Mouse (Mus musculus): ENCODE data around the gene Plk5.

Plk5 gene

DNA sequence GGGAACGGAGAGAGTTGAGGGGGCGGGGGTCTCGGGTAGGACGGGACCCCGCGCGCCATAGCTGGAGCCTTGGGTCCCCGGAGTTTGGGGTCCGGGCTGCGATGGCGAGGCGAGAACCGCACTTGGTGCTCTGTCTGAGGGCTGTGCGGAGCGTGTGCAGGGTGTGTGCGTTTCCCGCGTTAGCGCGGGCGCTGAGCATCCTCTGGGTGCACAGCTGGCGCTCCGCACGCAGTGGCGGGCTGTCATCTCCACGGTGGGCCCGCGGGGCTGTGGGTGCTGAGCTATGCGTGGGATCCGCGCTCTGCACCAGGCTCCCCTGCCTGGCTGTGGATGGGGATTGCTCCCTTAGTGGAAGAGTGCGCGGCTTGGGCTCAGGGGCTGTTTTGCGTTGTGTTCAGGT, 478 bp downstream of the Plk5 start:
- no peak for DNase-seq (ENCODE audit: extremely low read depth, low read depth, low spot score)

DNA sequence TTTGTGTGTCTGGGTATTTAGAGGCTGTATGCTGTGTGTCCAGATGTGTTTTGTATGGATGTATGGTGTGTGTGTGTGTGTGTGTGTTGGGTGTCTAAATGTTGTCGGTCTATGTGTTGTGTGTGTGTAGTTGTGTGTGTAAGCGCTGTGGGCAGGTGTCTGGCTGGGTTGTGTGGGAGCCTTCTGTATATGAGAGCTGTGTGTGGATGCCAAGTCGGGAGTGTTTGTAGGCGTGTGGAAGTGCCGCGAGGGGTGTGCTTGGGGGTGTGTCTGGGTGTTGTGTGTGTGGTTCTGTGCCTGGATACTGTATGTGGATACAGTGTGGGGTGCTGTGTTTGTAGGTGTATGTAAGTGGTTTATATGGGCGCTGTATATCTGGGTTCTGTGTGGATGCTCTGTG, 1.1 kb downstream of the Plk5 start:
- DNase-seq (ENCODE audit: extremely low read depth, low read depth, low spot score) = no peak

DNA sequence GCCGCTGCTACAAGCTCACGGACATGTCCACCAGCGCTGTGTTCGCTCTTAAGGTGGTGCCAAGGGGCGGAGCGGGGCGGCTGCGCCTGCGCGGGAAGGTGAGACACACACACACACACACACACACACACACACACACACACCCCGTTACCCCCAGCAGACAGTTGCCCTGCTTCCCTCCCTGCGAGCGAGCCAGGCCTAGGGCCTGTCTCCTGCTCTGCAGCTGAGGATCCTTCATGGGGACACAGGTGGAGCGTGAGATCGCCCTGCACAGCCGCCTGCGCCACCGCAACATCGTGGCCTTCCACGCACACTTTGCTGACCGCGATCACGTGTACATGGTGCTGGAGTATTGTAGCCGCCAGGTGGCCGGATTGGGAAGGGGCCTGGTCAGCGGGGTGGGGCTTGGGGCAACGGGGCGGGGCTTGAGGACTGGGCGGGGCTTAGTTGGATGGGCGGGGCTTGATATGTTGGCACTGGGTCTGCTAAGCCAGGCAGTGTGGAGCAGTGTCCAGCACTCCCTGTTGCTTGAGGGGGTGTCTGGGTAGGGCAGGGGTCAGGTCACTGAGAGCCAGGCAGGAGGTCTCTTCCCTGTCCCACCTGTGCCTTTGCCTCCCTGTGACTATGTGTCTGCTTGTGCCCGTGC, 1.9 kb downstream of the Plk5 start:
- no peak for DNase-seq (ENCODE audit: extremely low read depth, low read depth, low spot score)

DNA sequence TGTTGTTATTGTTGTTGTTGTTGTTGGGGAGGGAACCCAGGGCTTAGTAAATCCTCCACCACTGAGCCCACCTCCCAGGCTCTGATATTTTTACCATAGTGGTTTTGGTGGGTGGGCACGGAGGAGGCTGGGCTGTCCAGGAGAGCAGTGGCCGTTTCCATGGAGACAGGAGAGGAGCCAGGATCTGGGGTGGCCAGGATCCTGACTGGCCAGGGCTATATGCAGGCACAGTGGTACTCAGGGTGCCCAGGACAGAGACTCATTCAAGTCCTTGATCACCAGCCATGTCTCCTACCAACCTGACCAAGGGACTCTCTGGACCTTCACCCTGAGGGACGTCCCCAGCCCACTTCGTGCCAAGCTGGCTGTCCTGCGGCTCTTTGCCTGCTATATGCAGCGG, 7.5 kb downstream of the Plk5 start:
- DNase-seq (ENCODE audit: extremely low read depth, low read depth, low spot score) = no peak

DNA sequence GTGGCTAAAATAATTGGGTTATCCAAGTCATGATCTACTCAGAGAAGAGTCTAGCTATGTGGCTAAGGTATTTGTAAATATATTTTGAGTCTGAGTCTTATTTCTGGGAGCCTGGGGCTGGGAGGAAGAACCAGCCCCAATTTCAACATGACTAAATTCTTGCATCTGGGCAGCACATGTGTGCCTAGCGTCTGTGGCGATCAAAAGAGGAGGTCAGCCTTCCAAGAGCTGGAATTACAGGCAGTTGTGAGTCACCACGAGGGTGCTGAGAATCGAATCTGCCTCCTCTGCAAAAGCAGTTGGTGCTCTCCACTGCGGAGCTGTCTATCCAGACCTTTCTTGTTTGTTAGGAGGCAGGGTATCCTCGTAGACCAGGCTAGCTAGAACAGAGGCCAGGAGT, 9.5 kb downstream of the Plk5 start:
- DNase-seq (ENCODE audit: extremely low read depth, low read depth, low spot score) = no peak

DNA sequence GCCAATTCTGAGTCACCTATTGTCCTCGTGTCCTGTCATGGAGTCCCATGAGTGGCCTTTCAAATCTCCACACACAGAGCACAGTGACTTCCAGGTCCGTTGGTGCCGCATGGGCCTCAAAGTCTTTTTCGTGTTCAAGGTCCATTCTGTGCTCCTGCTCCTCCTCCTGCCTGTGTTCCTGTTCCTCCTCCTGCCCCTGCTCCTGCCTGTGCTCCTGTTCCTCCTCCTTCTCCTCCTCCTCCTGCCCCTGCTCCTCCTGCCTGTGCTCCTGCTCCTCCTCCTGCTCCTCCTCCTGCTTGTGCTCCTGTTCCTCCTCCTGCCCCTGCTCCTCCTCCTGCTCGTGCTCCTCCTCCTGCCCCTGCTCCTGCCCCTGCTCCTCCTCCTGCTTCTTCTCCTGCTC, 11.7 kb downstream of the Plk5 start:
- DNase-seq (ENCODE audit: extremely low read depth, low read depth, low spot score) = no peak

DNA sequence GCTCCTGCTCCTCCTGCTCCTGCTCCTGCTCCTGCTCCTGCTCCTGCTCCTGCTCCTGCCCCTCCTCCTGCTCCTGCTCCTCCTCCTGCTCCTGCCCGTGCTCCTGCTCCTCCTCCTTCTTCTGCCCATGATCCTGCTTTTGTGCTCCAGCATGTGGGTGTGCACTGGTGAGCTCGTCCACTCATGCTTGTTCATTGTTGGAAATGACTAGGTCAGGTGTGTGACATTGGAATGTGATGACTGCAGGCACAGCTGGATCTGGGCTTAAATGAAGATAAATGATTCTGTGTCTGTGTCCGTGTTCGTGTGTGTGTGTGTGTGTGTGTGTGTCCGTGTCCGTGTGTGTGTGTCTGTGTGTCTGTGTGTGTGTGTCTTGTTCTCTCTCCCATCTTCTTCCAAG, 12.1 kb downstream of the Plk5 start:
- DNase-seq (ENCODE audit: extremely low read depth, low read depth, low spot score) = no peak

DNA sequence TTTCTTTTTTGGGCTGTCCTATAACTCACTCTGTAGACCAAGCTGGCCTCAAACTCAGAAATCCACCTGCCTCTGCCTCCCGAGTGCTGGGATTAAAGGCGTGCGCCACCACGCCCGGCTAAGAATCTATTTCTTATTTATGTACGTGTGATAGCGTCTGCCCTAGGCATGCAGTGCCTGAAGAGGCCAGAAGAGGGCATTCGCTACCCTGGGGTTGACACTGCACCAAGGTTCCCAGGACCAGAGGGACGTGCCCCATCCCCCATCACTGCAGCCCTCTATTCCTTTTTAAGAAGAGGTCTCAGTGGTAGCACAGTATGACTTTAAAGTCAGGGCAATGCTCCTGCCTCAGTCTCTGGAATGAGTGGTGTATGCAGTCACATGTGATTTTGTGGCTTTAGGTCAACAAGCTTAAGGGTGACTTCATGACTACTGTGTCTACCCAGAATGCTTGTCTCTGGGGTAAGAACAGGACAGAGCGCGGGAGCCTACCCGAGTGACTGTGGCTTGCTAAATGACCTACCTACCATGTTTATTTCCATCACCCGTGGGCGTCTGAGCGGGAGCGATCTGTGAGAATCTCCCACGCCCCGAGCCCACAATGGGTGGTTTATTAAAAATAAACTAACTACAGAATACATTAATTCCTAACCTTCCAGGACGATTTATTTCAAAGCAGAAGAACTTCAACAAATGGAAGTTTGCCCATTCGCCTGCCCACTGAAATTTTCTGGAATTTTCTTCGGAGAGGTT, 13.9 kb downstream of the Plk5 start:
- no peak for DNase-seq (ENCODE audit: extremely low read depth, low read depth, low spot score)

DNA sequence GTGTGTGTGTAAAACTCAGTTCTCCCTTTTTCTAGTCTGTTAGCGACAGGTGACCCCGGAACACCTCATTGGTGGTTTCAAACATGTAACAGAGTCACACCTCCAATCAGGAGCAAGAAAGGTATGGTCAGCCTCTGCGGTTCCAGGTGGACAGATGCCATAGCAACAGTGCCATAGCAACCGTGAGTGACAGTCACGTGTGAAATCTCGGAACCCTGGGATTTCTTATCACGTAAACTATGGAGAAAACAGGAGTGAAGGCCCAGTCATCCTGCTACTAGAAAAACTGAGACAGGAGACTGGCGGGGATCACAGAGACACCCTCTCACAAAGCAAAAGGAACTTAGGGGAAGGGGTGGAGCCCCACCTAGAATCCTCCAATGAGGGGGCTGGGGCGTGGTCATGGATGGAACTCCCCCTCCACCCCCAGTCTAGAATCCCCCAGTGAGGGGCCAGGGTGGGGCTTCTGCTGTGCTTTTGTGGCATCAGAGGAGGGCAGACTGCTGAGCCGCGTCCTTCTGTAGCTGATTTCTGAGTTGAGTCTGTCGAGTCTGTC, 15.2 kb downstream of the Plk5 start:
- no peak for DNase-seq (ENCODE audit: extremely low read depth, low read depth, low spot score)

DNA sequence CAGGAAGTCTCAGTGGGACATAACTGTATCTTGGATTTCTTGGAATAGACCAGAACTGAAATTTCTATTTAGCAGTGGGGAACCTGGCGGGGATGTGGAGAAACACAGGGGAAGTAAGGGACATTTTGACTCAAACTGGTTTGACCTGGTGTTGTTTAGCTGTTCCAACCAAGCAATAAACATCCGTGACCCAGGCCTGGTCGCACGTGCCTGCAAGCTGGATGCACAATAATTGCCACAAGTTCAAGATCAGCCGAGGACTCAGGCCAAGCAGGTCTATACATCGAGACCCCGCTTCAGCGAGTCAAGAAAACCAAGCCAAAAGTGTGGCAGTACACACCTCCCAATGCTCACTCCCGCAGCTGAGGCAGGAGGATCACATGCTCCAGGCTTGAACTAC, 15.7 kb downstream of the Plk5 start:
- no peak for DNase-seq (ENCODE audit: extremely low read depth, low read depth, low spot score)

DNA sequence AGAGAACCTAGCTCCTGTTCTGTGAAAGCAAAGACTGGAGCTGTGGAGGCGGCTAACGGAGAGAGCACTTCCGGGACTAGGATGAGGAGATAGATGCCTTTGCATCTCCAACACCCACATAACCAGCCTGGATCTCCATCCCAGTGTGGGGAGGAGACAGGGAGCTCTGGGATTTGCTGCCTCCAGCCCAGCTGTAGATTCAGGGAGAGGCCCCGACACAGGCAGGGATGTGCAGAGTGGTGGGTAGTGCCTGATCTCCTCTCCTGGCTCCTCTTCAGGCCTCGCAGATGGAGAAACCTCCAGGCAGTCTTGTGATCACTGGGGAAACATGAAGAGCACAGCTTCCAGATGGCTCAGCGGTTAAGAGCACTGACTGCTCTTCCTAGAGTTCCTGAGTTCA, 16.4 kb downstream of the Plk5 start:
- DNase-seq (ENCODE audit: extremely low read depth, low read depth, low spot score) = no peak

DNA sequence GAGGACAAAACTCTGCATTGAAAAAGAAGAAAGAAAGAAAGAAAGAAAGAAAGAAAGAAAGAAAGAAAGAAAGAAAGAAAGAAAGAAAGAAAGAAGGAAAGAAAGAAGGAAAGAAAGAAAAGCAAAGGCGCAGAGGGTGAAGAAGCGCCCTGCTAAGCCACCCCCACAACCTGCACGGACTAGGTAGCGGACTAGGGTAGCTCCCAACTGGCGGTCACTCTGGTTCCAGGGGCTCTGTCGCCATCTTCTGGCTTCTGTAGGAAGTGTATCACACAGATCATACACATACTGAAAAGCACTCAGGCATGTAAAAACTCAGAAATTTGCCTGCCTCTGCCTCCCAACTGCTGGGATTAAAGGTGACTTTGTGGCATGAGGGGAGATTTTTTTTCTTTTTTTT, 17.8 kb downstream of the Plk5 start:
- DNase-seq (ENCODE audit: extremely low read depth, low read depth, low spot score) = no peak

DNA sequence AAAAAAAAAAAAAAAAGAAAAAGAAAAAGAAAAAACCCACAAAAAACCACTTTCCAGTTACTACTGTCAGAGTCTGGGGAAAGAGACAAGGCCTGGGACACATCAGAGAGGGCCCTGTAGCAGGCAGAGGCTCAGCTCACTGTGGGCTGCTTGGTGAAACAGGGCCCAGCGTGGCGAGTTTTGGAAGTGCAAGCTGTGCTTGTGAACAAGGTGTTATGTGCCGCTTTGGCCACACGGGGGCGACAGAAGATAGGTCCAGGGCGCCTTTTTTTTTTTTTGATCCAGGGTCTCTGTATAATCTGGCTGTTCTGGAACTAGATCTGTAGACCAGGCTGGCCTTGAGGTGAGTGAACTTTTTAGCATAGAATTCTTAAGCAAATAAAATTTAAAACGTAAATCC, 19.9 kb downstream of the Plk5 start:
- DNase-seq (ENCODE audit: extremely low read depth, low read depth, low spot score) = no peak

DNA sequence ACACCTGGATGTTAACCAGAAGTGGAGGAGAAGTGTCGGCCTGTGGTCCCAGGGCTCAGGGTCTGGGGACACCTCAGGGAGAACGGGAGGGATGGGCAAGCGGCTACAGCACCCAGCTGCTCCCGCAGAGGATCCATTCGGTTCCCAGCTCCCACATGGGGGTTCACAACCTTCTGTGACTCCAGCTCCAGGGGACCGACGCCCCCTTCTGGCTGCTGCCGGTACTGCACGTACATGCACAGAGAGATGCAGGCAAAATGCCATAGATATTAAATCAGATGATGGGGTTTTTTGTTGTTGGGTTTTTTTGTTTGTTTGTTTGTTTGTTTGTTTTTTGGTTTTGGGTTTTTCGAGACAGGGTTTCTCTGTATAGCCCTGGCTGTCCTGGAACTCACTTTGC, 21.5 kb downstream of the Plk5 start:
- no peak for DNase-seq (ENCODE audit: extremely low read depth, low read depth, low spot score)

DNA sequence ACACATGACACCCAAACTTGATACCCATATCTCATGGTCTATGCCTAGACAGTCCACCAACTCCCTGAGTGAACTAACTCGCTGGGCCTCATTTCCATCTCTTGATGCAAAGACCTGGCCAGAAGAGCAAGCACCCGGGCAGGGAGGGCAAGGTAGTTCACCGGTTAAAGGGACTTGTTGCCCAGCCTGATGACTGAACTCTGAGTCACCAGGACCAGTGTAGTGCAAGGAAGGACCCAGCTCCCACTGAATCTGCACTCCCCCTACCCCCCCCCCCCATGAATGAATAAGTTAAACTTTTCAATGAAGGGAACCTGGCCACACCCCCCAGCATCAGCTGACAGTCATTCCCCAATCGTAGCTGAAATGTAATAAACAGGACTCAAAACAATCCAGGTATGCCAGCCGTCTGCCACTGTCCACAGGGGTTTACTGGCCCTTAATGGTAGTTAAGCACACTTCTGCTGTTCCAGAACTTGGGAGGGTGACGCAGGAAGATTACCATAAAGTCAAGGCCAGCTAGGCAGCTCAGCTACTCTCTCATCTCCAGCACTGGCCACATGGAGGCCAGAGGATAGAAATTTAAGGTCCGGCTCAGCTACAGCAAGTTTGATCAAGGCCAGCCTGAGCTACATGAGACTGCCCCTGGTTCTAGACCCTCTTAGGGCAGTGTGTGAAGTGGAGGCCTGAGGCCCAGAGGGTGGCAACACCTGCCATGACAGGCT, 26.5 kb downstream of the Plk5 start:
- DNase-seq (ENCODE audit: extremely low read depth, low read depth, low spot score) = no peak

DNA sequence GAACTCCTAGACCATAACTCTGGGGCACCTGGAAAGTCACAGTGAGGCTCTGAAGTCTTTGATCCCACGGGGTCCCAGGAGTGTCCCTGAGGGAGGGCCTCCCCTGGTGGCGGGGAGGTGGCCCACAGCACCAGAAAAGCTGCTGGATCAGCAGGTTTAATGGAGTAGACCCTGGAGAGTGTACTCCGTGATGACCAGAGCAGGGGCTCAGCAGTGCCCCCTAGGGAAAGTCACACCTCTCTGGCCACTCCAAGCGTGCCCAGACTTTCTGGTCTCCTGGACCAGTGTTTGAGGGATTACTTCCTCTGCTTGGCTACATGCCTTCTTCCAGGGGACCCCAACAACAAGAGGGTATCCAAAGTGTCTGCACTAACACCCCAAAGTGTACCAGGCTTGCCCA, 27.2 kb downstream of the Plk5 start:
- DNase-seq (ENCODE audit: extremely low read depth, low read depth, low spot score) = no peak

DNA sequence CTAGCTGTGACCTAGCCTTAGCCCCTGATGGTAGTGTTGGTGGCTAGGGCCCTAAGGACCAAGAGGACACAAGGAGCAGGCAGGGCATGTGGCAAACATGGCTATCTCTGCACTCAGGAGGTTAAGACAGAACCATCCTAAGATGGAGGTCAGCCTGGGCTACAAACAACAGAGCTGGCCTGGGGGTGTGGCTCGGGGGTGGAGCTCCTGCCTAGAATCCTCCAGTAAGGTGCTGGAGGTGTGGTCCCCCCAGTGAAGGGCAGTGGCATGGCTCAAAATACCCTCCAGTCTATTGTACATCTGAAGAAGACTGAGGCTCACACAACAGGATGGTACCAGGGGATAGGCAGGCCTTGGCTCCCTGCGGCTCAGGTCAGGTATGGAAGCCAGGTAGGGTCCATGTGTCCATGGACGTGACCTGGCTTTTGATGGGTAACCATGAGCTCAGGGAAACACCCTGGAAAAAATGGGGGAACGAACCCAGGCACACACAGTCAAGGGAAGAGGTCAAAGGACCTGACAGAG, 27.9 kb downstream of the Plk5 start:
- DNase-seq (ENCODE audit: extremely low read depth, low read depth, low spot score) = no peak

DNA sequence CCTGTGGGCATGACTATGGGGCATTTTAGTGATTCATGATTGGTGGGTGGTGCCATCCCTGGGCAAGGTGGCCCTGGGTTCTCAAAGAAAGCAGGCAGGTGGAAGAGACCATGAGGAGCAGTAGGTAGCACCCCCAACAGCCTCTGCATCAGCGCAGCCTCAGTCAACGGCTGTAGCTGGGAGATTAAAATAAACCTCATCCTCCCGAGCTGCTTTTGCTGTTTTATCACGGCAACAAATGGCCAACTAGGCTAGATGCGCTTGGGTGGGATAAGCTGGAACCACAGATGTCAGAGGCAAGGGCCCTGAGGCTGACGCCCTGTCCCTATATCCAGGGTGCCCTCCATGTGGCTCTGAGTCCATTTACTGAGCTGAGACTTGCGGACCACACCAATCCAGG, 28.4 kb downstream of the Plk5 start:
- no peak for DNase-seq (ENCODE audit: extremely low read depth, low read depth, low spot score)

DNA sequence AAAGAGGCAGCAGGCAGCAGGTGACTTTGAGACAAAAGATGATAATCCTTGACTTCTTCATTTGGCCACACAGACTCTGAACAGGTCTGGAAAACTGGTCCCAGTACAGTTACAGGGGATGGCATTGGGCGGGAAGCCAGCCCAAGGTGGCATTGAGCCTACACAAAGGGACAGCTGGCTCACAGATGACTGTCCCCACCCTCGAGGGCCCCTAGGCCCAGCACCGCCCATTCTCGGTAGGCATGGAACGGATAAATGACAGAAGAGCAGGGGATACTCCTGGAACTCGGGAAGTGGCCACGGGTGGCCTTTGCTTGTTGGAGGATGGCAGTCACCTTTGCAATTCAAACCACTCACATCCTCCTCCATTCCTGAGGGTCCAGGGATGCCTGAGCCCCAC, 29.1 kb downstream of the Plk5 start:
- no peak for DNase-seq (ENCODE audit: extremely low read depth, low read depth, low spot score)

DNA sequence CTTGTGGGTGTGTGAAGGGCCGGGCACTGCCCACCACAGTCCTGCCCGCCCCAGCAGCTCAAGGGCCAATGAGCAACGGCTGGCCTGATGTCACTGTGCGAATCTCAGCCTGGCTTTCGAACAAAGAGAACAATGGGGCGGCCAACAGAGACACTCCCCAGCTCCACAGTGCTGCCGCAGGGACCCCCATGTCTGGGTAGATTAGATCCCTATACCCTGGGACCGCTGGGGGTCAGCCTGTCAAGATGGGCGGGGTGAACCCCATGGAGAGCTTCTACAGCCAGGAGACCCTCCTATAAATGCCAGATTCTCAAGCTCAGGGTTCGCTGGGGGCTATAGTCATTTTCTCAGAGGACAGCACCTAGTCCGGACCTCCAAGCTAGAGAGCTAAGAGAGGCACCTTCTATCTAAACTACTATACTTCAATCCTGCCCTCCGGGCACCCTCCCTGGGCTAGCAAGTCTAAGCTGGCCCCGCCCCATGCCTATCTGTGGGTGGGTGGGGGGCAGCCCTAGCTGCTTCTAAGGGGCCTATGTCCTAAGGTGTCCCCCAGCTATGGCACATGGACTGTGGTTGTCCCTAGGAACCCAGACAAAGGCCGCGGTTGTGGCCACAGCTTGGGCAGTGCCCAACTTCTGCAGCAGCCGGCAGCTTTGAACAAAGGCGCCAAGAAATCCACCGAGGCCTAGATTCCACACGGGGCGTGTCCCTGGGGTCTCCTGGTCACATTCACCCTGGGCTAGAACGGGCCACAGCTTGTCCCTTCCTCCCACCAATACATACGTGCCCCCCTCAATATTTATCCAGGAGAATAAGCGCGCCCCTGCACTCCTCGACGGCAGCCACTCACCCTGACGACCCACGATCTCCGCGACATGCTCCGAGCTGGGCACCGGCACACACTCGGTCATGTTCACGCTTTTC, 29.8 kb downstream of the Plk5 start:
- no peak for DNase-seq (ENCODE audit: extremely low read depth, low read depth, low spot score)
